Mouse (Mus musculus) erythroblast, embryonic 14.5 days (primary cell): Measurements from ENCODE around the gene Hoxd10. TPM values are rescaled to one million over a fixed set of nuclear protein-coding genes. Genes with fewer than 3 reads are reported as not detected.

Experiments
- H3K27me3 ChIP-seq: 2 replicates; pipeline ENCODE4 v1.6.1; 2012; ENCODE audit warnings: inconsistent platforms; ENCODE audit not compliant: control insufficient read depth
- H3K36me3 ChIP-seq: 2 replicates; pipeline ENCODE4 v1.6.1; 2012; ENCODE audit warnings: mild to moderate bottlenecking, inconsistent platforms; ENCODE audit not compliant: control insufficient read depth
- H3K4me1 ChIP-seq: 2 replicates; pipeline ENCODE4 v1.6.1; 2012; ENCODE audit warnings: inconsistent platforms; ENCODE audit not compliant: control insufficient read depth
- H3K4me3 ChIP-seq: replicated peaks from 2 replicates; pipeline ENCODE3; 2012; ENCODE audit warnings: moderate library complexity, mild to moderate bottlenecking, inconsistent platforms
- H3K9me3 ChIP-seq: 2 replicates; pipeline ENCODE4 v1.6.1; 2012; ENCODE audit warnings: low read length, inconsistent platforms, mixed read lengths; ENCODE audit not compliant: control insufficient read depth
- GATA1 ChIP-seq: IDR thresholded peaks from 2 replicates; pipeline ENCODE4 v1.6.1; 2012; ENCODE audit warnings: low read length, inconsistent platforms, mixed read lengths
- TAL1 ChIP-seq: IDR thresholded peaks from 3 replicates; pipeline ENCODE4 v1.6.1; 2012; ENCODE audit warnings: low read length, inconsistent platforms, mixed read lengths
- polyA plus RNA-seq: library from polyadenylated mRNA; stranded (reverse); fragments of >175 nt; gene quantifications from 2 replicates; pipeline ENCODE4 v1.2.3, GENCODE M21; 2012

The Hoxd10 gene
- polyA plus RNA-seq, 1 experiment = not detected

DNA sequence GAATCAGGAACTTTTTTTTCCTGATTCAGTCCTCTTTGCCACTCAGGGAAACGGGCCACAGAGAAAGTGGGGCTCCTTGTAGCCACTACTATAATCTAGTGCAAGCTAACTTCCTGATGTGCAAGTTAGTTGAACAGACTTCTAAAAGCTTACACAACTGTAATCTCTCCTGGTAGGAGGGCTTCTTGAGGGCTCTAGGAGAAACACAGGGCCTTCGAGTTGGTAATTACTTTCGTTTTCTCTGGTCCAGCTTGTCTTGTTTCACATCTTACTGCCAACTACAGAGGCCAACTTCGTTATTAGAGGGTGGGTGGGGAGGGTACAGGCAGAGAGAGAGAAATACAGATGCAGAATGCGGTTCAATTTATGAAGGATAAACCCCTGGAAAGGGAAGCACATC is 19.9 kb upstream of the Hoxd10 start:
- TF ChIP-seq TAL1 (no peak), GATA1 (no peak)
- H3K4me1 ChIP-seq = no peaks in the 10 kb centered on the region

DNA sequence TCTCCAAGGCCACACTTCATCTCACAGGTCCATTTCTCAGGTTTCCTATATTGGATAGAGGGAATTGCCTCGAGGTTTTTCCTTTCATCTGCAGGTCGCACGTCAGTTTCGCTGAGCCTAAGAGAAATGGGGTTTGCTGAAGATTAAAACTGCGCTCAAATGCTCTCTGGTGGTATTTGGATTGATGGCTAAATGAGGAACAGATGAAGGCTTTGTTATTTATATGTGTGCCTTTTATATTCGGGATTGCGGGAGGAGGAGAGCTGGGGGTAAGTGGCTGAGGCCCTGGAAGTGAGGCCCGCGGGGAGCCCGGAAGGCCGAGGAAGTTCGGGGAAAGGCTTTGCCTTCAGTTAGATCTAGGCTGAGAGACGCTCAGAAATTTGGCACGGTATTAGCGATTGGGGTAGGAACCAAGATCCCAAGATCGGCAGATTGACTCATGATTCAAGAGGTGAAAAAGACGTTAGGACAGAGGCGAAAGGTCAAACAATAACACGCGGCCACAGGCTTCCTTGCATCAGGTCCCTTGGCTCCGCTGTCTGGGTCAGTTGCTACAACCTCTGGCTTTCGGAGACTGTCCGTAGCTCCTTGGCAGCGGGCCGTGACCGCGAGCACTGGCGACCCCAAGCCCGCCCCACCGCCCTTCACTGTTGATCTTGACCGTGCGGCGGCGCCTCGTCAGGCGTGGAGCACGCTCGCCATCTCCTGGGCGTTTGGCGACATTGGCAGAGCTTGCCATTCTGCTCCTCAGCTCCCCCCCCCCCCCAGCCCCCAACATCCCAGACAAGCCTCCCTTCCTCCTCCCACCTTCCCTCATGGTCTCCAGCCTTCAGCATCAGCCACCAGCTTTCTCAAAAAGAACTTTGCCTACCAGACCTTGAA is 19.0 kb upstream of the Hoxd10 start:
- no peaks in the 10 kb centered on the region for H3K36me3 ChIP-seq
- peaks cover 4% of the 10 kb centered on the region; the same call in 1 of the 2 replicates for H3K9me3 ChIP-seq
- H3K4me3 ChIP-seq = no peak overlapping the region
- H3K27me3 ChIP-seq = peaks cover 100% of the 10 kb centered on the region
- TF ChIP-seq TAL1 = no peak
- TF ChIP-seq GATA1 = no peak
- H3K4me1 ChIP-seq = no peaks in the 10 kb centered on the region

More for the DNA sequence above, 19.9 kb upstream of the Hoxd10 start:
- peaks cover 100% of the 10 kb centered on the region for H3K27me3 ChIP-seq
- H3K4me3 ChIP-seq = no peak overlapping the region
- H3K9me3 ChIP-seq = peaks cover 6% of the 10 kb centered on the region; the same call in 1 of the 2 replicates
- no peaks in the 10 kb centered on the region for H3K36me3 ChIP-seq

DNA sequence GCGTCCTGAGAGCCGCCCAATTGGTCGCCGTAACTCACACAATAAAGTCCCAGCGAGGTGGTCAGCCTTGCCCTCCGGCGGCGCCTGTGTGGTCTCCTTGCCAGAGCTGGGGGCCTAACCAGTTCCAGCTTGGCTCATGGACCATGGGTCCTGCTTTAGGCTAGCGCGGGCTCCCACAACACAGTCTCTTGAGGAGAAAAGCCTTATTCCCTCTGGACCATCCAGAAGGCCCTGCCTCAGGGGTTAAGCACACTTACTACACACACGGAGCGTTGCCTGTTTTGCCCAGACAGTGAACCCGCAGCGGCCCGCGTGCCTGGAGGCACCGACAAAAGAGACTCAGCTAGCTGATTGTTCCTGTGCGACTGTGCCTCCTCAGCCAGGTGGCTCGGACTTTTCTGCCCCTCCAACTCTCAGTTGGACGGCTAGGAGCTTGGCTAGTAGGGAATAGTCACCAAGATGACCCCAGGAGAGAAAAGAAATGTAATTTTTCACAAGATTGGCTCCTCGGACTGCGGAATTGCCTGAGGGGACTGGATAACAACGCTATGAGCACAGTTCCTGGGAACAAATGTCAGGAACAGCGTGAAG is 17.8 kb upstream of the Hoxd10 start:
- peaks cover 100% of the 10 kb centered on the region for H3K27me3 ChIP-seq
- no peaks in the 10 kb centered on the region for H3K36me3 ChIP-seq
- H3K4me1 ChIP-seq = no peaks in the 10 kb centered on the region
- no peak for TF ChIP-seq TAL1
- TF ChIP-seq GATA1 = no peak
- no peaks in the 10 kb centered on the region; the same call in 1 of the 2 replicates for H3K9me3 ChIP-seq
- no peak overlapping the region for H3K4me3 ChIP-seq

DNA sequence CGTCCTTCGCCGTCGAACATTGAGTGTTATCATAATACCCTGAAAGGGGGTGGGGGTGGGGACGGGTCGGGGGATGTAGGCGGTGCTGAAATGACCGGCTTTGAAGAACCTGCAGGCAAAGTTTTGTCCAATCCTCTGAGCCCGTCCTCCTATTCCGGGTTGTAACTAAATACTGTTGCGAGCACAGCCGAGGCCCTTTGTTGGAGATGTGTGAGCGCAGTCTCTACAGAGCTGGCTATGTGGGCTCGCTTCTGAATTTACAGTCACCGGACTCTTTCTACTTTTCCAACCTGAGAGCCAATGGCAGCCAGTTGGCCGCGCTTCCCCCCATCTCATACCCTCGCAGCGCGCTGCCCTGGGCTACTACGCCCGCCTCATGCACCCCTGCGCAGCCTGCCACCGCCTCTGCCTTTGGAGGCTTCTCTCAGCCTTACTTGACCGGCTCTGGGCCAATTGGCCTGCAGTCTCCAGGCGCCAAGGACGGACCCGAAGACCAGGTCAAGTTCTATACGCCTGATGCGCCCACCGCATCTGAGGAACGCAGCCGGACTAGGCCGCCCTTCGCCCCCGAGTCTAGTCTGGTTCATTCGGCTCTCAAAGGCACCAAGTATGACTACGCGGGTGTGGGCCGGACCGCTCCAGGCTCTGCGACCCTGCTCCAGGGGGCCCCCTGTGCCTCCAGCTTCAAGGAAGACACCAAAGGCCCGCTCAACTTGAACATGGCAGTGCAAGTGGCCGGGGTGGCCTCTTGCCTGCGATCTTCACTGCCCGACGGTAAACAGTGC is 16.7 kb upstream of the Hoxd10 start, which contains the start of gene Hoxd12:
TSS of gene Hoxd12 (plus strand) at position 133 of the 785 bp plus-strand sequence.
- TF ChIP-seq TAL1 (no peak), GATA1 (no peak)
- peaks cover 100% of the 10 kb centered on the region for H3K27me3 ChIP-seq
- no peak within 1 kb of the TSS for H3K4me3 ChIP-seq

DNA sequence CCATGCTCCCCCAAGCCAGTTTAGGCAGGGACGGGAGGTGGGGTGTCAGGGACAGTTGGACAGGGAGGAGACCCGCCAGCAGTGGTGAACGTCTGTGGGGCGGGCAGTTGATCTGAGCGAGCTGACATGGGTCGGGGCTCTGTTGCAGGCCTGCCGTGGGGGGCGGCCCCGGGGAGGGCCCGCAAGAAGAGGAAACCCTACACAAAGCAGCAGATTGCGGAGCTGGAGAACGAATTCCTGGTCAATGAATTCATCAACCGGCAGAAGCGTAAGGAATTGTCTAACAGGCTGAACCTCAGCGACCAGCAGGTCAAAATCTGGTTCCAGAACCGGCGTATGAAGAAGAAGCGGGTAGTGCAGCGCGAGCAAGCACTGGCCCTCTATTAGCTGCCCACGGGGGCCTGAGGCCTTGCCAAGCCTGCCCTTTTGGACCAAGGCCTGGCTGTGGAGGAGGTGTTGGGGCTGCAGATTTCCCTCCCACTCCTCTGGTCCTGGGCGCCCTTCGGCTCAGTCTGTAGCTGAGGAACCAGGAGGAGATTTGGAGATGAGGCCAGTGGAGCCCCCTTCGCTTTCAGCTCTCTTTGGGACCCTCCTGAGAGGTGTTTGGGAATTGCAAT is 15.9 kb upstream of the Hoxd10 start:
- Histone ChIP-seq H3K27me3 (peaks cover 100% of the 10 kb centered on the region), H3K4me1 (no peaks in the 10 kb centered on the region)

More for the DNA sequence above, 16.7 kb upstream of the Hoxd10 start, which contains the start of gene Hoxd12:
- H3K9me3 ChIP-seq = no peaks in the 10 kb centered on the region; the same call in 1 of the 2 replicates
- no peaks in the 10 kb centered on the region for H3K36me3 ChIP-seq
- no peaks in the 10 kb centered on the region for H3K4me1 ChIP-seq

DNA sequence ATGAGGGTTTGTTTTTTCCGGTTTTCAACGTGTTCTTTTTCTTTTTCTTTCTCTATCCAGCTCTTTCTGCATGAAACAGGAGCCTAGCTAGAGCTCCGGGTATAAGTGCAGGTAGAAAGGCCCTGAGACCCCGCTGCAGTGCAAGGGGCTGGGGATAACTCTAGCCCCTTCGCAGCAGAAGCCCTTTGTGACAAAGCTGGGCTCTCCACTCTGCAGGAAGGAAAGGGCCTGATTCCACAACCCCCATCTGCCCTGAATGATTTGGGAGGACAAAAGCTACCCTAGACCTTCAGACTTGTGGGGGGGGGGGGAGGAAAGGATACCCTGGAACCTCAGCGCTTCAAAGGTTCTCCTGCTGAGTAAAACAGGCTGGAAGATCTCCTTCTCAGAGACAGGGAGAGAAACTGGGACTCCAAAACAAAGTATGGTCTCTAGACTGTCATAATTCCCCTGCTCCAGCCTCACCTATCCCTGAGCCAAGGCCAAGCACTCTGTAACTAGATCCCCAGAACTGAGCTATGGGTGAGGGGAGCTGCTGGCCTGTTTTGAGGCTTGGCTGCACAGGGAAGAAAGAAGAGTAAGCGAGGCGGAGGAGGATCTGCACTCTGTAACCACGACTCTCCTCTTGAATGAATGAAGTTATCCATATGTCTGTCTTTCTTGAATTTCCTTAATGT is 15.2 kb upstream of the Hoxd10 start:
- Histone ChIP-seq H3K4me3 (no peak overlapping the region), H3K4me1 (no peaks in the 10 kb centered on the region), H3K36me3 (no peaks in the 10 kb centered on the region), H3K27me3 (peaks cover 100% of the 10 kb centered on the region), H3K9me3 (no peaks in the 10 kb centered on the region; the same call in 1 of the 2 replicates)
- no peak for TF ChIP-seq TAL1
- no peak for TF ChIP-seq GATA1

More for the DNA sequence above, 15.9 kb upstream of the Hoxd10 start:
- no peak for TF ChIP-seq GATA1
- TF ChIP-seq TAL1 = no peak
- no peaks in the 10 kb centered on the region; the same call in 1 of the 2 replicates for H3K9me3 ChIP-seq
- H3K36me3 ChIP-seq = no peaks in the 10 kb centered on the region
- no peak overlapping the region for H3K4me3 ChIP-seq

DNA sequence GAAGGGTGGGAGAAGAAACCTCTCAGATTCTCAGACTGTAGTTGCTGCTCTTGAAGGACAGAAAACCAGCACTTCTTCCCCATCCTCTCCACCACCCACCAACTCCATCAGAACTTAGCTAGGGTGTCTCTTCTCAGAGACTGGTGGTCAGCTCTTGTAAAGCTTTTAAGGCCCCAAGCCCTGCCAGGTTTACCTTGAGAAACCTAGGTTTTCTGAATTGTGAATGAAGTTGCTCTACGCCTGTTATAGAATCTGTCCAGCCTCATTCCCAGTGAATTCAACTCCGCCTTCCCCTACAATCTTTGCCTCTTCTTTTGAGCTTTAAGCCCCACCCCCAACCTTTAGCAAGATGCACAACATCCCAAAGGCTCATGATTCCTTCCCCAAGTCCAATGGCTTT is 14.6 kb upstream of the Hoxd10 start:
- H3K4me3 ChIP-seq = no peak overlapping the region
- H3K27me3 ChIP-seq = peaks cover 100% of the 10 kb centered on the region
- H3K36me3 ChIP-seq = no peaks in the 10 kb centered on the region
- no peaks in the 10 kb centered on the region for H3K4me1 ChIP-seq
- TF ChIP-seq TAL1 = no peak
- no peak for TF ChIP-seq GATA1
- H3K9me3 ChIP-seq = no peaks in the 10 kb centered on the region; the same call in 1 of the 2 replicates

DNA sequence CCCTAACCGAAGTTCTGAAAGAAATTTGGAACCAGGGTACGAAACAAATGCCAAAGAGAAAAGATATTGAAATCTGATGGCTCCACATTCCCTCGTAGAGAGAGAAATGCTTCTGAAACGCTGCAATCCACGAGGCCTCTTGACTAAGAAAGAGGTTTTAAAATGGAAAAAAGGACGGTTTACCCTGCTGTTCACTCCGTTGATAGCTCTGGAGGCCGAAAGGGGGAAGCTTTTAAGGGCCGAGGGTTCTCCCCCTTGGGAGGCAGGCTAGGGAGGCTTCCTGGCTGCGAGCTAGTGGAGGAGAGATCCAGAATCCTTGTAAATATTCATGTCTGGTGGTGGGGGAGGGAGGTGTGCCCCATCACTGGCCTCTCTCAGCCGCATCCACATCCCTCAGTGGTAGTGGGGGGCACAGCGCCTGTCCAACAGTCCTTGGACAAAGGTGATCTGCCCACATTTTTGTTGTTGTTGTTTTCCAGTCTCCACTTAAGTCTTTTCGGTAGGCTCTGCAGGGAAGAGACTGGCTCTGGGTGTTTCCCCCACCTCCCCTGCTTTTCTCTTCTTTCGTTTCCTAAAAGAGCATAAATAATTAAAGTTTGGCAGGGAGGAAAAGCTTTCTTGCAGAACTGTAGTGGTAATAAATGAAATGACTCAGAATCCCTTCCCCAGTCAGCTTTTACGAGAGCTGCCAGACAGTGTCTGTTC is 12.7 kb upstream of the Hoxd10 start, which contains the start of gene Hoxd11:
TSS of gene Hoxd11 (plus strand) at position 667 of the 705 bp plus-strand sequence.
- H3K4me1 ChIP-seq = no peaks in the 10 kb centered on the region
- H3K36me3 ChIP-seq = no peaks in the 10 kb centered on the region
- H3K9me3 ChIP-seq = peaks cover 2% of the 10 kb centered on the region; the same call in 1 of the 2 replicates
- H3K27me3 ChIP-seq = peaks cover 100% of the 10 kb centered on the region
- no peak within 1 kb of the TSS for H3K4me3 ChIP-seq
- TF ChIP-seq GATA1 = no peak
- TF ChIP-seq TAL1 = no peak
